Mouse (Mus musculus) layer of hippocampus, adult 18-20 months (tissue): Measurements from ENCODE around the gene Kif18a. TPM values are rescaled to one million over a fixed set of nuclear protein-coding genes. Genes with fewer than 3 reads are reported as not detected.

Experiments used
- DNase-seq, 2 experiments: peaks; one replicate each; pipeline ENCODE4 v3.0.0; 2022; ENCODE audit warnings: low spot score in 2 of 2
- total RNA-seq, 2 experiments: library from RNA; stranded (reverse); gene quantifications; 2 replicates each; pipeline ENCODE4 v1.2.3; 2021

The Kif18a gene
- total RNA-seq, 2 experiments from 2014 or later = 0.71 to 0.92 TPM

DNA sequence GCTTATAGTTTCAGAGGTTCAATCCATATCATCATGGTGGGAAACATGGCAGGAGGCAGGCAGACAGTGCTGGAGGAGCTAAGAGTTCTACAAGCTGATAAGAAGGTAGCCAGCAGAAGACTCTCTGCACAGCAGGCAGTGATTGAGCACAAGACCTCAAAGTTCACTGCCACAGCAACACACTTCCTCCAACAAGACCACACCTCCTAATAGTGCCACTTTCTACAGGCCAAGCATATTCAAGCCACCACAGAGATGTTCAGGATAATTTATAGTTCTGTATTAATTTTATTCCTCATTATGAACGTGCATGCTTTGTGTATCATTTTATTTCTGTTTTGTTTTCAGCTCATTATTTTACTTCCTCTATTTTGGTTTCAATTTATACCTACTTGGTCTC, 85.4 kb downstream of the Kif18a start:
- DNase-seq = no peak

DNA sequence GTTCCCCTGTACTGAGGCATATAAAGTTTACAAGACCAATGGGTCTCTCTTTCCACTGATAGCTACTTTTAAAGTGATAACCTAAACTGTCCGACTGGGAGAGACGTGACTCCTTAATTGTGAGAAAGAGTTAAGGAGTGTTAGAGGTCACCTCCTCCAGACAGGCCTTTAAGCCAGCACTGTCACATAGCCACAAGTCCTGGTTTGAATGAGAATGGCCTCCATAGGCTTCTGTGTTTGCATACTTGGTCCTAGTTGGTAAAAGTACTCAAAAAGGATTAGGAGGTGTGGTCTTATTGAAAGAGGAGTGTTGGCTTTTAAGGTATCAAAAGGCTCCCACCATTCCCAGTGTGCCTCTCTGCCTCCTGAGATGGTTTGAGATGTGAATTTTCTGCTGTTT, 94.3 kb downstream of the Kif18a start:
- DNase-seq = no peak

DNA sequence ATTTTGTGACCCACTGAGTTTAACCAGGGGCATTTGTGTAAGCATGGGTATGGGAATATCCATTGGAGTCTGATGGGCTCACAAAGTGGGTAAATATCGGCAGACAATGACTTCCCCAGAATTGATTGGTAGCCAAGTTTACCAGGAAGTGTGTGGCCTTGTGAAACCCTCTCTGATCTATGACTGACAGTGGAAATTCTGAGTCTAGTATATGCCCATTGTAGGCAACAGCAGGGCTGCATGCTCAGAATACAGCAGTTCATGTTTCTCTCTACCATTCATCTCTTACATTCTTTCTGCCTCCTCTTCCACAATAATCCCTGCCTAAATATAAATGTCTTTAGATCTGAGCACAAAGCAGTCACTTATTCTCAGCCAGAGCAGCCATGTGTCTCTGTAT, 103.5 kb downstream of the Kif18a start:
- DNase-seq = no peak

DNA sequence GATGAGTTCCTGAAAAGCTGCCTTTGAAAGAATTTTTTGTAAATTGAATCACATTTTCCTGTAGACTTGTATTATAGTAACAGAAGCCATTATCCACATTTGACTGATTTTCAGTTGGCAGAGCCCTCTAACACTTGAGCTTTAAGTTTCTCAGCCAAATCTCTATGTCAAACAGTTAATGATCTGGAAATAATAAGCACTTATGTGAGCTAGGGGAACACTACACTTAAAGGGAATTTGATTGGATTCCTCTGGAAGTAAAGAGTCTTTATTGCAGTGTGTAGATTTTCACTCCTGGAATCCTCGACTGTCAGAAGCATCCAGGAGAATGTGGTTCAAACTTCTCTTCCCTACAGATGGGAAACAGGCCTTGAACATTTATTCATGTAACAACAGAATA, 105.7 kb downstream of the Kif18a start:
- DNase-seq = no peak

DNA sequence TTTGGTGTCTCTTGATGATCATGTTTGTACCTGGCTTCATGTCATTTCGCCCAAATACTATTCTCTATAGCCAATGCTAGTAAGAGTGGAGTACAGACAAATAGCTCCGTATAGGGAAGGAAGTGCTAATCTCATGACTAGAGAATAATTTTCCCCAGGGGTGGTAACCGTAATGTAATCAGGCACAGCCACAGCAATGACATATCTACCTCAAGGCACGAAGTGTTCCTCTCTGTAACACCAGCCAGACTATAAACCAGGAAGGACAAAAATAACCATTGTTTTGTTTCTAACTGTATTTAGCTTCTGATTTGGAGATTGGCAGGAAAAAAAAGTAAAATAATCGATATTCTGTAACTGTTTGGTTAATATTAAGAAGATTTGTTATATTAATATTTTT, 108.2 kb downstream of the Kif18a start:
- no peak for DNase-seq

DNA sequence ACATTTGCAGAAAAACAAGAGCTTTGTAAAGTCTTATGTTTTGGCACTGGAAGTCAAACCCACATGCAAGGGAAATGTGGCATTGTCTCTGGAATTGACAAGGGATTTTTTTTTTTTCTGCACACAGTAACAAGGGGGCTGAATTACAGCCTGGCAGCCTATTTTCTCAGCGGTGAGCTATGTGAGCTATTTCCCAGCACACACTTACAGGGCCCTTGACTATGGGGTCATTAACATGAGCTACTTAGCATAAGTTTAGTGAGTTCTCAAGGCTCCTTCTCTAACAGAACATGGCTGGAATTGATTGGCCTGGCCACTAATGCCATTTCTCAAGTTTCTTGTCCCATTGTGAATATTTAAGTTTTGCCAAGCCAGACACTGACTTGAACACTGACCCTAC, 109.4 kb downstream of the Kif18a start:
- DNase-seq = no peak

Other genes with a start within 250 kb of the Kif18a start
- gene Mettl15, start within 50 bp of the Kif18a start, total RNA-seq = 1 to 10 TPM; 7.8 to 8.7 TPM